Mouse (Mus musculus): ENCODE results near the gene Mllt3.

DNA sequence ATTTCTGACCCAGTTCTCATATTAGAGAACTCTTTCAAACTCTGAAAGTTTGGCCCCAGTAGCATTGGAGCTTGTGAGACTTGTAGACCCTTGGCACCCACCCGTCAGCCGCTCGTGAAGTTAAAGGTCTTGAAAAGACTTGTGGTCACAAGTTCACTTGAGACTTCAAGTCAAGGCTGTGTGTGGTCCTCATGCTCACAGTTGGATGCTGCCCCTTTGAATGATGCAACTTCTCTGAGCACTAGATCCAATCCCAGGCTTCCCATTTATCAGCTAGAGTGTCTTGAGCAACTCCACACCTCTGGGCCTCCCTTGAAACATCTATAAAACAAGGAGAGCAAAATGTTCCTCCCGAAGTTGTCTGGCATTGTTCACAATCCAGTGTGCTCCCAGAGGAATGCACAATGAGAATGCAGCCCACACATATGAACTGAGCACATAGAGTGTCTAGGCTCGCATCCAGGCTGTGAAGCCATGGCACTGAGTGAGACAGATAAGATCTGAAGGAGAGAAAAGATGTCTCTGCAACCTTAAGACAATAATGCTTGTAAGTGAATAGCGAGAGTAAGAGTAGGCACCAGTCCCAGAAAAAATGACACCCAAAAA is 295.9 kb downstream of the Mllt3 start:
- TF ChIP-seq CTCF (IDR thresholded peaks at IDR 0.05; ENCODE audit: low read depth, low read length) (no peak), POLR2A (IDR thresholded peaks at IDR 0.05; ENCODE audit: extremely low read depth, insufficient read depth, low read length) (no peak)

Data from liver, adult 2 months (tissue).